Mouse (Mus musculus): ENCODE results near the gene Hdgfl3.

- no peak for TF ChIP-seq POLR2A (IDR thresholded peaks at IDR 0.05; ENCODE audit: insufficient read length, low read depth)
- no peak for TF ChIP-seq CEBPB (IDR thresholded peaks at IDR 0.05; ENCODE audit: insufficient read depth, poor library complexity, severe bottlenecking)
- no peak for TF ChIP-seq USF1 (IDR thresholded peaks at IDR 0.05; ENCODE audit: low read depth)
- no peak for TF ChIP-seq MYOG (IDR thresholded peaks at IDR 0.05; ENCODE audit: control insufficient read depth in 1 of 3, insufficient read depth in 1 of 3, insufficient read length in 2 of 3, low read depth in 2 of 3)
- no peak for TF ChIP-seq MAX (IDR thresholded peaks at IDR 0.05; ENCODE audit: low read depth)
- TF ChIP-seq TCF12 (IDR thresholded peaks at IDR 0.05; ENCODE audit: insufficient read depth, poor library complexity, severe bottlenecking): no peak
- no peak for TF ChIP-seq MYOD1 (IDR thresholded peaks at IDR 0.05; ENCODE audit: control insufficient read depth in 1 of 3, insufficient read length in 2 of 3, low read depth in 2 of 3)
Measured at GRCm38 (mm10) chr7:81881600-81881999, 52.7 kb downstream of the Hdgfl3 start.

Measured in myocyte (in vitro differentiated cells).